Mouse (Mus musculus) lung, embryonic 16.5 days (tissue): Measurements from ENCODE around the gene Zcchc3. TPM values are rescaled to one million over a fixed set of nuclear protein-coding genes. Genes with fewer than 3 reads are reported as not detected.

Experiments
- ATAC-seq: fragments of 200-750 bp; cut with Nextera tagmentation; 2 replicates; pipeline ENCODE4 v1.8.0; 2017; ENCODE audit warnings: low read depth, mild to moderate bottlenecking, moderate library complexity
- H3K27ac ChIP-seq: fragments of 300-500 bp; sonication (generic); 2 replicates; pipeline ENCODE4 v1.5.1; 2014; ENCODE audit warnings: mild to moderate bottlenecking, control low read depth, low read length
- H3K27me3 ChIP-seq: fragments of 300-500 bp; sonication (generic); 2 replicates; pipeline ENCODE4 v1.6.1; 2014; ENCODE audit warnings: low read depth, low read length, mixed read lengths; ENCODE audit not compliant: control insufficient read depth, insufficient read depth
- H3K36me3 ChIP-seq: fragments of 300-500 bp; sonication (generic); 2 replicates; pipeline ENCODE4 v1.6.1; 2014; ENCODE audit warnings: low read length; ENCODE audit not compliant: control insufficient read depth, insufficient read depth
- H3K4me1 ChIP-seq: fragments of 300-500 bp; sonication (generic); replicated peaks from 2 replicates; pipeline ENCODE4 v1.6.1; 2014; ENCODE audit warnings: low read length, mixed read lengths; ENCODE audit not compliant: control insufficient read depth, insufficient read depth
- H3K4me2 ChIP-seq: fragments of 300-500 bp; sonication (generic); 2 replicates; pipeline ENCODE4 v1.6.1; 2014; ENCODE audit warnings: low read depth, low read length, control low read depth
- H3K4me3 ChIP-seq: fragments of 300-500 bp; sonication (generic); 2 replicates; pipeline ENCODE4 v1.5.1; 2014; ENCODE audit warnings: mild to moderate bottlenecking, low read length, control low read depth
- H3K9ac ChIP-seq: fragments of 300-500 bp; sonication (generic); 2 replicates; pipeline ENCODE4 v1.6.1; 2014; ENCODE audit warnings: low read length, control low read depth
- H3K9me3 ChIP-seq: fragments of 300-500 bp; sonication (generic); 2 replicates; pipeline ENCODE4 v1.6.1; 2016; ENCODE audit warnings: low read length; ENCODE audit not compliant: control insufficient read depth
- WGBS: fragments of 180-500 bp; shearing (Covaris S2); extraction: QIAGEN DNeasy Blood & Tissue Kit; methylation state at CpG from one replicate; pipeline ENCODE4 v1.1.7; 2014; 5-methylcytosine and 5-hydroxymethylcytosine counted together
- polyA plus RNA-seq: library from polyadenylated mRNA; unstranded; fragments of >200 nt; fragmentation: Nextera tagmentation; extraction: Ambion mirVana; gene quantifications from 2 replicates; pipeline ENCODE4 v1.2.1, GENCODE M21; 2015

The Zcchc3 gene
- polyA plus RNA-seq, 1 experiment from 2014 or later: 25.9 TPM

GRCm38 (mm10) chr2:152397004-152397589 is 17.7 kb downstream of the Zcchc3 start:
- Histone ChIP-seq H3K27ac (peak overlapping the region; percentile 99), H3K27me3 (no peaks in the 10 kb centered on the region), H3K4me3 (peak overlapping the region; percentile 86), H3K36me3 (peaks cover 4% of the 10 kb centered on the region), H3K9me3 (no peaks in the 10 kb centered on the region), H3K4me2 (peak overlapping the region; percentile 63), H3K4me1 (peaks cover 38% of the 10 kb centered on the region), H3K9ac (peak overlapping the region; percentile 98)
- 0% methylated on average over 69 of the region's 77 CpGs for WGBS
- peak; percentile 22 for ATAC-seq

GRCm38 (mm10) chr2:152396110-152397003 is 18.5 kb downstream of the Zcchc3 start:
- WGBS: under 1% methylated on average over 41 of the region's 46 CpGs
- peaks cover 4% of the 10 kb centered on the region for H3K36me3 ChIP-seq
- peak overlapping the region; percentile 86 for H3K4me3 ChIP-seq
- peaks cover 38% of the 10 kb centered on the region for H3K4me1 ChIP-seq
- no peaks in the 10 kb centered on the region for H3K27me3 ChIP-seq
- ATAC-seq: peak; percentile 73
- peak overlapping the region; percentile 99 for H3K27ac ChIP-seq
- H3K9ac ChIP-seq: peak overlapping the region; percentile 98
- H3K4me2 ChIP-seq: peak overlapping the region; percentile 63
- no peaks in the 10 kb centered on the region for H3K9me3 ChIP-seq

- H3K4me1 ChIP-seq: peaks cover 38% of the 10 kb centered on the region
- peak overlapping the region; percentile 98 for H3K9ac ChIP-seq
- no peaks in the 10 kb centered on the region for H3K27me3 ChIP-seq
- H3K4me3 ChIP-seq: peak overlapping the region; percentile 86
- 12% methylated on average over 12 of the region's 13 CpGs for WGBS
- H3K4me2 ChIP-seq: peak overlapping the region; percentile 63
- H3K36me3 ChIP-seq: peaks cover 4% of the 10 kb centered on the region
- ATAC-seq: no peak
- no peaks in the 10 kb centered on the region for H3K9me3 ChIP-seq
- peak overlapping the region; percentile 99 for H3K27ac ChIP-seq
These were observed 19.4 kb downstream of the Zcchc3 start for GRCm38 (mm10) chr2:152395271-152395920.

- no peak overlapping the region for H3K4me2 ChIP-seq
- 42% methylated on average over 9 of the region's 9 CpGs for WGBS
- H3K9ac ChIP-seq: no peak overlapping the region
- H3K27me3 ChIP-seq: no peaks in the 10 kb centered on the region
- no peaks in the 10 kb centered on the region for H3K9me3 ChIP-seq
- no peak for ATAC-seq
- H3K4me1 ChIP-seq: peaks cover 26% of the 10 kb centered on the region
- no peak overlapping the region for H3K27ac ChIP-seq
- peaks cover 4% of the 10 kb centered on the region for H3K36me3 ChIP-seq
- no peak overlapping the region for H3K4me3 ChIP-seq
These were observed 21.4 kb downstream of the Zcchc3 start for GRCm38 (mm10) chr2:152393225-152394017.

- peaks cover 4% of the 10 kb centered on the region for H3K36me3 ChIP-seq
- H3K4me1 ChIP-seq: peaks cover 26% of the 10 kb centered on the region
- ATAC-seq: no peak
- no peaks in the 10 kb centered on the region for H3K27me3 ChIP-seq
- H3K9me3 ChIP-seq: no peaks in the 10 kb centered on the region
- WGBS: 13% methylated on average over 3 of the region's 3 CpGs
- no peak overlapping the region for H3K9ac ChIP-seq
- no peak overlapping the region for H3K4me3 ChIP-seq
- H3K27ac ChIP-seq: no peak overlapping the region
- H3K4me2 ChIP-seq: no peak overlapping the region
These were observed 22.0 kb downstream of the Zcchc3 start for GRCm38 (mm10) chr2:152392786-152393185.

- Histone ChIP-seq H3K9ac (no peak overlapping the region), H3K4me3 (no peak overlapping the region), H3K9me3 (no peaks in the 10 kb centered on the region), H3K4me2 (no peak overlapping the region), H3K4me1 (no peaks in the 10 kb centered on the region), H3K27ac (no peak overlapping the region), H3K27me3 (no peaks in the 10 kb centered on the region), H3K36me3 (no peaks in the 10 kb centered on the region)
- 72% methylated on average over 4 of the region's 4 CpGs for WGBS
- ATAC-seq: no peak
These were observed 30.6 kb downstream of the Zcchc3 start for GRCm38 (mm10) chr2:152384191-152384590.

GRCm38 (mm10) chr2:152376345-152376741 is 38.5 kb downstream of the Zcchc3 start, which contains the start of gene Nrsn2:
Nrsn2 (minus strand) TSS chr2:152376638.
- Histone ChIP-seq H3K9ac (no peak within 1 kb of the TSS), H3K4me1 (no peaks in the 10 kb centered on the region; the same call in 1 of the 2 replicates), H3K4me2 (no peak within 1 kb of the TSS)

GRCm38 (mm10) chr2:152375652-152376344 is 39.0 kb downstream of the Zcchc3 start:
- 11% methylated on average over 21 of the region's 21 CpGs for WGBS
- ATAC-seq: no peak

More at GRCm38 (mm10) chr2:152376345-152376741, 38.5 kb downstream of the Zcchc3 start, which contains the start of gene Nrsn2:
- WGBS: 2% methylated on average over 16 of the region's 16 CpGs
- Histone ChIP-seq H3K36me3 (no peaks in the 10 kb centered on the region), H3K27me3 (peaks cover 22% of the 10 kb centered on the region), H3K27ac (no peak within 1 kb of the TSS), H3K4me3 (no peak within 1 kb of the TSS), H3K9me3 (no peaks in the 10 kb centered on the region)
- no peak for ATAC-seq

More at GRCm38 (mm10) chr2:152375652-152376344, 39.0 kb downstream of the Zcchc3 start:
- Histone ChIP-seq H3K4me3 (no peak overlapping the region), H3K4me2 (no peak overlapping the region), H3K27me3 (peaks cover 22% of the 10 kb centered on the region), H3K4me1 (no peaks in the 10 kb centered on the region; the same call in 1 of the 2 replicates), H3K9me3 (no peaks in the 10 kb centered on the region), H3K36me3 (no peaks in the 10 kb centered on the region), H3K9ac (no peak overlapping the region), H3K27ac (no peak overlapping the region)
